Mouse (Mus musculus): ENCODE data around the gene Ndufv3. TPM values are rescaled to one million over a fixed set of nuclear protein-coding genes. Genes with fewer than 3 reads are reported as not detected.

Gene Ndufv3
- polyA plus RNA-seq, 1 experiment from 2014 or later: 427 TPM

Small RNA genes within 50 kb of the gene (microRNA-seq; reads per million reads assigned to microRNA genes)
- gene Gm24970: not detected

Other genes starting within 250 kb of the Ndufv3 start
- gene Rsph1, start 242.7 kb upstream of the Ndufv3 start, polyA plus RNA-seq (2014; fragmentation: Nextera tagmentation; extraction: Ambion mirVana): 0.80 and 1.2 TPM in 2 replicates
- 14.7 and 14.8 TPM in 2 replicates for gene Slc37a1, start 233.3 kb upstream of the Ndufv3 start, polyA plus RNA-seq (2014; fragmentation: Nextera tagmentation; extraction: Ambion mirVana)
- 61.0 and 76.0 TPM in 2 replicates for gene Pde9a, start 133.9 kb upstream of the Ndufv3 start, polyA plus RNA-seq (2014; fragmentation: Nextera tagmentation; extraction: Ambion mirVana)
- gene Wdr4, start 135 bp upstream of the Ndufv3 start, polyA plus RNA-seq (2014; fragmentation: Nextera tagmentation; extraction: Ambion mirVana): 49.1 and 53.1 TPM in 2 replicates
- gene Pknox1, start 44.6 kb downstream of the Ndufv3 start, polyA plus RNA-seq (2014; fragmentation: Nextera tagmentation; extraction: Ambion mirVana): 39.4 and 43.5 TPM in 2 replicates
- 2.1 and 5.9 TPM in 2 replicates for gene Cbs, start 117.1 kb downstream of the Ndufv3 start, polyA plus RNA-seq (2014; fragmentation: Nextera tagmentation; extraction: Ambion mirVana)
- gene U2af1, start 138.8 kb downstream of the Ndufv3 start, polyA plus RNA-seq (2014; fragmentation: Nextera tagmentation; extraction: Ambion mirVana): 162 and 167 TPM in 2 replicates
- gene Cryaa, start 157.7 kb downstream of the Ndufv3 start, polyA plus RNA-seq (2014; fragmentation: Nextera tagmentation; extraction: Ambion mirVana): 0.13 and 0.14 TPM in 2 replicates